Mouse (Mus musculus) heart, embryonic 11.5 days (tissue): ENCODE measurements around the gene Plcb1. TPM values are rescaled to one million over a fixed set of nuclear protein-coding genes. Genes with fewer than 3 reads are reported as not detected.
A peak's percentile ranks its signal among the peaks of the same experiment; 100 is the strongest.

Source experiments
- ATAC-seq: fragments of 200-750 bp; cut with Nextera tagmentation; replicated peaks from 2 replicates; pipeline ENCODE4 v1.8.0; 2017; ENCODE audit warnings: moderate library complexity; ENCODE audit not compliant: insufficient number of reproducible peaks, low FRiP score, low TSS enrichment
- H3K27ac ChIP-seq: fragments of 300-500 bp; sonication (generic); 2 replicates; pipeline ENCODE4 v1.5.1; 2014; ENCODE audit warnings: mild to moderate bottlenecking, low read depth, low read length
- H3K27me3 ChIP-seq: fragments of 300-500 bp; sonication (generic); 2 replicates; pipeline ENCODE4 v1.6.1; 2014; ENCODE audit warnings: mild to moderate bottlenecking, low read length, mixed read lengths; ENCODE audit not compliant: control insufficient read depth, insufficient read depth
- H3K36me3 ChIP-seq: fragments of 300-500 bp; sonication (generic); 2 replicates; pipeline ENCODE4 v1.6.1; 2014; ENCODE audit warnings: mild to moderate bottlenecking, low read length, moderate library complexity, mixed read lengths; ENCODE audit not compliant: control insufficient read depth, insufficient read depth
- H3K4me1 ChIP-seq: fragments of 300-500 bp; sonication (generic); 2 replicates; pipeline ENCODE4 v1.6.1; 2014; ENCODE audit warnings: low read length; ENCODE audit not compliant: control insufficient read depth, insufficient read depth
- H3K4me2 ChIP-seq: fragments of 300-500 bp; sonication (generic); 2 replicates; pipeline ENCODE4 v1.6.1; 2014; ENCODE audit warnings: mild to moderate bottlenecking, moderate library complexity
- H3K4me3 ChIP-seq: fragments of 300-500 bp; sonication (generic); 2 replicates; pipeline ENCODE4 v1.5.1; 2014; ENCODE audit warnings: low read depth, low read length
- H3K9ac ChIP-seq: fragments of 300-500 bp; sonication (generic); 2 replicates; pipeline ENCODE4 v1.6.1; 2014; ENCODE audit warnings: mild to moderate bottlenecking, low read depth, low read length, moderate library complexity
- H3K9me3 ChIP-seq: fragments of 300-500 bp; sonication (generic); replicated peaks from 2 replicates; pipeline ENCODE4 v1.6.1; 2016; ENCODE audit warnings: low read length; ENCODE audit not compliant: control insufficient read depth
- WGBS: fragments of 180-500 bp; shearing (Covaris S2); extraction: QIAGEN DNeasy Blood & Tissue Kit; methylation state at CpG from one replicate; pipeline ENCODE4 v1.1.7; 2014; ENCODE audit not compliant: insufficient replicate concordance; 5-methylcytosine and 5-hydroxymethylcytosine counted together
- polyA plus RNA-seq: library from polyadenylated mRNA; unstranded; fragments of >200 nt; fragmentation: Nextera tagmentation; extraction: Ambion mirVana; gene quantifications from 2 replicates; pipeline ENCODE4 v1.2.1, GENCODE M21; 2014

The Plcb1 gene
- polyA plus RNA-seq, 1 experiment from 2014 or later: 7.2 TPM

GRCm38 (mm10) chr2:134845239-134845738, 59.4 kb downstream of the Plcb1 start:
- H3K27me3 ChIP-seq: no peaks in the 10 kb centered on the region
- no peaks in the 10 kb centered on the region for H3K36me3 ChIP-seq
- WGBS: 66% methylated on average over 3 of the region's 3 CpGs
- no peak for ATAC-seq
- no peak overlapping the region for H3K27ac ChIP-seq
- H3K9me3 ChIP-seq: no peaks in the 10 kb centered on the region
- H3K4me1 ChIP-seq: no peaks in the 10 kb centered on the region
- H3K4me3 ChIP-seq: no peak overlapping the region
- no peak overlapping the region for H3K4me2 ChIP-seq
- H3K9ac ChIP-seq: no peak overlapping the region

- no peak overlapping the region for H3K9ac ChIP-seq
- no peaks in the 10 kb centered on the region for H3K9me3 ChIP-seq
- no peak overlapping the region for H3K27ac ChIP-seq
- no peaks in the 10 kb centered on the region for H3K27me3 ChIP-seq
- no peak overlapping the region for H3K4me3 ChIP-seq
- H3K36me3 ChIP-seq: no peaks in the 10 kb centered on the region
- WGBS: 77% methylated on average over 3 of the region's 3 CpGs
- ATAC-seq: no peak
- no peaks in the 10 kb centered on the region for H3K4me1 ChIP-seq
- H3K4me2 ChIP-seq: no peak overlapping the region
These were observed 60.7 kb downstream of the Plcb1 start for GRCm38 (mm10) chr2:134846555-134846954.

GRCm38 (mm10) chr2:134851189-134852171, 65.6 kb downstream of the Plcb1 start:
- H3K27me3 ChIP-seq: no peaks in the 10 kb centered on the region
- ATAC-seq: no peak

GRCm38 (mm10) chr2:134856239-134856638, 70.4 kb downstream of the Plcb1 start:
- no peaks in the 10 kb centered on the region for H3K27me3 ChIP-seq
- H3K27ac ChIP-seq: no peak overlapping the region
- H3K4me3 ChIP-seq: no peak overlapping the region
- no peak for ATAC-seq
- H3K9me3 ChIP-seq: no peaks in the 10 kb centered on the region
- no peaks in the 10 kb centered on the region for H3K36me3 ChIP-seq
- no peak overlapping the region for H3K9ac ChIP-seq
- H3K4me2 ChIP-seq: no peak overlapping the region
- H3K4me1 ChIP-seq: no peaks in the 10 kb centered on the region

More at GRCm38 (mm10) chr2:134851189-134852171, 65.6 kb downstream of the Plcb1 start:
- Histone ChIP-seq H3K4me1 (no peaks in the 10 kb centered on the region), H3K9me3 (no peaks in the 10 kb centered on the region), H3K4me3 (no peak overlapping the region), H3K36me3 (no peaks in the 10 kb centered on the region), H3K27ac (no peak overlapping the region), H3K9ac (no peak overlapping the region), H3K4me2 (no peak overlapping the region)
- WGBS: 64% methylated on average over 13 of the region's 13 CpGs

- no peak overlapping the region for H3K9ac ChIP-seq
- H3K27me3 ChIP-seq: no peaks in the 10 kb centered on the region
- H3K36me3 ChIP-seq: no peaks in the 10 kb centered on the region
- H3K4me2 ChIP-seq: no peak overlapping the region
- H3K4me1 ChIP-seq: no peaks in the 10 kb centered on the region
- no peak for ATAC-seq
- H3K27ac ChIP-seq: no peak overlapping the region
- WGBS: 59% methylated on average over 2 of the region's 2 CpGs
- H3K9me3 ChIP-seq: no peaks in the 10 kb centered on the region
- H3K4me3 ChIP-seq: no peak overlapping the region
These were observed 70.8 kb downstream of the Plcb1 start for GRCm38 (mm10) chr2:134856691-134857090.

GRCm38 (mm10) chr2:134864985-134865645, 79.2 kb downstream of the Plcb1 start:
- H3K4me3 ChIP-seq: no peak overlapping the region
- no peak for ATAC-seq
- no peaks in the 10 kb centered on the region for H3K27me3 ChIP-seq
- H3K9ac ChIP-seq: no peak overlapping the region
- H3K4me1 ChIP-seq: no peaks in the 10 kb centered on the region
- no peak overlapping the region for H3K4me2 ChIP-seq
- 81% methylated on average over 7 of the region's 7 CpGs for WGBS
- H3K9me3 ChIP-seq: no peaks in the 10 kb centered on the region
- H3K27ac ChIP-seq: no peak overlapping the region
- H3K36me3 ChIP-seq: no peaks in the 10 kb centered on the region

GRCm38 (mm10) chr2:134867381-134867780, 81.5 kb downstream of the Plcb1 start:
- WGBS: 88% methylated on average over 6 of the region's 6 CpGs
- Histone ChIP-seq H3K4me3 (no peak overlapping the region), H3K9me3 (no peaks in the 10 kb centered on the region), H3K27me3 (no peaks in the 10 kb centered on the region), H3K36me3 (no peaks in the 10 kb centered on the region), H3K27ac (no peak overlapping the region), H3K9ac (no peak overlapping the region), H3K4me1 (peaks cover 8% of the 10 kb centered on the region; the same call in 1 of the 2 replicates), H3K4me2 (no peak overlapping the region)
- ATAC-seq: no peak

GRCm38 (mm10) chr2:134871692-134872489, 86.0 kb downstream of the Plcb1 start:
- H3K36me3 ChIP-seq: no peaks in the 10 kb centered on the region
- H3K4me3 ChIP-seq: no peak overlapping the region
- ATAC-seq: peak; percentile 57; the same call in 1 of the 2 replicates
- H3K27me3 ChIP-seq: no peaks in the 10 kb centered on the region
- H3K4me1 ChIP-seq: peaks cover 10% of the 10 kb centered on the region; the same call in 1 of the 2 replicates
- H3K9ac ChIP-seq: no peak overlapping the region
- H3K9me3 ChIP-seq: no peaks in the 10 kb centered on the region
- peak overlapping the region; percentile 84 for H3K27ac ChIP-seq
- 45% methylated on average over 9 of the region's 9 CpGs for WGBS
- peak overlapping the region; percentile 47 for H3K4me2 ChIP-seq
